Mouse (Mus musculus): ENCODE results near the gene Stk10. TPM values are rescaled to one million over a fixed set of nuclear protein-coding genes. Genes with fewer than 3 reads are reported as not detected.

The Stk10 gene
- polyA plus RNA-seq, 1 experiment: 30.0 TPM

DNA sequence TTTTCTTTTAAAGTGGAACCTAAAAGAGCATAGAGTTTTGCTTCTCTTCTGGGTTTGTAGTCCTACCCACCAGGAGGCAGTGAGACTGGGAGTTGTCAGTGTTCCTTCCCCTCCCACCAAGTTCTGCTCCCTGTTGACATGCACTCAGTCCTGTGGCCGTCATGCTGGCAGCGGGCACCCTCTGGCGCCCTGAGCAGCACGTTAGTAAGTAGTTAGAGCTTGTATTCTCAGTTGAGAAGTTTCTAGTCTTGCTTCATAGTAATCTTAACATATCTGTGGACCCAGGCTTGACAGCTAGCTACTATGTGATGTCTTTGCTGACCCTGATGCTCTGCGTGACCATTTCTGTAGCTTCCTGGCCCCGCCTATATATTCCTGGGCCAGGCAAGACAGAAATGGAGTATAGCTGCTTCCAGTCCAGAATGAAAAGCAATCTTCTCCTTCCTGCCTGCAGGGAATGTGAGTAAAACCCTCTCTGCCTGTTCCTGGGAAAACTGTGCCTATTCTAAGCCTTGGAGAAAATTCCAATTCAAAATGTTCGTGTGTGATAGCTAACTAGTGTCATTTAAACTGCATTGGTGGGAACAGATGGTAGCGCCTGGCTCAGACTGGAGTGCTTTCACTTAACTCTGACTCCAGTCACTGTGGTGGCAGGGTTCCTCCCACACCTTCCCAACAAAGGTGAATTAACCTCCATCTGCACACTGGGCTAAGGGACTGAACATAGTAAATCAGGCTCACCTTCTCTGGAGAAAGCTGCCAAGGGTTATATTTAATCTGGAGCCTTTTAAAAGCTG is 16.0 kb upstream of the Stk10 start:
- no peak for TF ChIP-seq GATA1 (IDR thresholded peaks at IDR 0.05; ENCODE audit: low read length)

DNA sequence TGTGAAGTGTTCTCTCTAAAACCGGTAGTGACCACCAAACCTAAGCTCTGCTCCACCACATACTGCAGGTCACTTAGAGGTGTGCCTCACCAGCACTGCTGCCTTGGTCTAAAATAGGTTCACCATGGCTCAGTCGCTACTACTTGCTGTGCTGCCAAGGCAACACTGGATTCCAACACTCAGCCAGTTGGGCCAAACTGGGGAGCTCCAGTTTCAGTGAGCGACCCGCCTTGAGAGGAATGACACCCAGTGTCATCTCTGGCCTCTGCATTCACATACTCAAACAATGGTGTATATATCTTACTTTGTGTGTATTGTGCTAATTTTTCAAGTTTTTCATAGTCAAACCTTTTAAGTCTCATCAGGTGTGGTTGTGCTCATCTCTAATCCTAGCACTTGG is 14.3 kb upstream of the Stk10 start:
- TF ChIP-seq GATA1 (IDR thresholded peaks at IDR 0.05; ENCODE audit: low read length): no peak

DNA sequence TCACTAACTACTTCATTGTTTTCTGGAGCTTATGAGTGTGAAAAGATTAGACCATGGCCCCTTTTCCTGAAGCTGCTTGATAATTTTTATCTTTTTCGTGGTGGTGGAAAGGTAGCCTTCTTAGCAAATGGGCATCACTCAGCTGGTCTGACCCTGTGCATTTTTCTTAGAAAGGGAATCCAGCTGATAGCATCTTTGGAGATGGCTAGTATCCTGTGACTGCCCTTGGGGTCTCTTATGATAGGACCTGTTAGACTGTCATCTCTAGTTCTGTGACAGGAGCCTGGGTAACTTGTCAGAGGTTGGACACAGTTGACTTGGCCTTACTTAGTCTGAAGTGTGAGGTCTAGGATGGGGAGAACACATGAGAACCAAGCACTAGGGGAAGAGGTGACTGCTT is 13.8 kb upstream of the Stk10 start:
- TF ChIP-seq GATA1 (IDR thresholded peaks at IDR 0.05; ENCODE audit: low read length): no peak

DNA sequence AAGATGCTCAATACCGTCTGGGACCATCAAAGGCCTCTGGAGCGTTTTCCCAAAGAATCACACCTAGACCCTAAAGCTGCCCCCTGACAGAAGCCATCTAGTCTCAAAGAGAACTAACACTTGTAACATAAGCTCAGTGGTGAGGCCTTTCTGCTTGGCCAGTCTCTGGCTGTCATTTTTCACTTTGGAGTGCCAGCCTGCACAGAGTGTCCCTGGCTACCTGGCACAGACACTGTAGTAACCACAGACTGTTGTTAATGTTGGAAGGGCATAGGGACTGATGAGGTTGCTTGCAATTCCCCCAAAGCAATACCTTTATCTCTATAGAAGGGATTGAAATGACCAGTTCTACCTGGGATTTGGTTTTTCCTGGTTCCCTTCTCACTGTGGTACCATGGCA is 11.9 kb upstream of the Stk10 start:
- no peak for TF ChIP-seq GATA1 (IDR thresholded peaks at IDR 0.05; ENCODE audit: low read length)

DNA sequence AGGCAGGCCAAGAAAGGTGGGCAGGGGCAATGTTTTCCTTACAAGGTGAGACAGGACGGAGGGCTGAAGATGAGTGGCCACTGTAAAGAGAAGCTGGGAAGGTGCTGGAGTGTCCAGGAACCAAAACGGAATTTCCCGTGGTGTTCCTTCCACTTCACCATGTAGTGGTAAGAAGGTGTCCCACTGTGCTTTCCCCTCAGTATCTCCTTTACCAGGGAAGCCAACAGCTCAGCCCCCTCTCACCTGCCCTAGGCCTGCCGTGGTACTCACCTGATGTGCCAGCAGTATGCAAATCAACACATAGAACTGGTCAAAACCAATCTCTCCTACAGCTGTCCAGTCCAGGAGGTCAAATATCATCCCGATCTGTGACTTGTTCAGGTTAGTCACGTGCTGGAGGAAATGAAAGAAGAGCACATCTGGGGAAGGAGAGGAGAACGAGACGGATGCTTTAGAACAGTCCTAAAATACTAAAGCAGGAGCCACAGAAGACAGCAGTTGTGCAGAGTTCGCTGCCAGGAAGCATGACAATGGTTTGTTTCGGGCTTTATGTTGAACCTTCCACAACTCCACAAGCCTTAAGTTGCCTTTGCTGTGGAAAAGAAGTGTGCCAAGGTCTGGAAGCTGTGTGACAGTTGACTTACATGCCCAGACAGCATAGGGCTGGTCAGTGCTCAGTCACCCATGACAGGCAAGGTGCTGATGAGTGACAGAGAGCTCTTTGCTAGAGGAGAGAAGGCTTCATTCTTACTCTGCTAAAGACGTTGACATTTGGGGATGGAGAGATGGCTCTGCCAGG is 8.8 kb upstream of the Stk10 start:
- no peak for TF ChIP-seq GATA1 (IDR thresholded peaks at IDR 0.05; ENCODE audit: low read length)

DNA sequence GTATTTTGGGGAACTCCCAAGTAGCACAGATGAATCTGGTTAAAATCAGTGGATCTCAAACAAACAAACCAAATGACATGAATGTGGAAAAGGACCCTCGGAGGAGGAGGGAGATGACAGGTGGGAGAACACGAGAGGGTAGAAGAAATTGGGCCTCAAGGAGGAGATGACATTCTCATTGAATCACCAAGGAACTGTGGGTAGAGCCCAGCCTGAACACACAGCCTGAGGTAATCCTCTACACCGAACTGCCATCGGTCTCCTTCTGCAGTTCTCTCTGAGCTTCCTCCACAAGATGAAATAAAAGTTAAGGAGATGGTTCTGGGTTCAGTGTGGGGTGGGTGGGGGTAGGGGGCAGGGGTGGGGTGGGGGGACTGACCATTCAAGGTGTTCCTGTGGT is 6.1 kb upstream of the Stk10 start:
- no peak for TF ChIP-seq GATA1 (IDR thresholded peaks at IDR 0.05; ENCODE audit: low read length)

DNA sequence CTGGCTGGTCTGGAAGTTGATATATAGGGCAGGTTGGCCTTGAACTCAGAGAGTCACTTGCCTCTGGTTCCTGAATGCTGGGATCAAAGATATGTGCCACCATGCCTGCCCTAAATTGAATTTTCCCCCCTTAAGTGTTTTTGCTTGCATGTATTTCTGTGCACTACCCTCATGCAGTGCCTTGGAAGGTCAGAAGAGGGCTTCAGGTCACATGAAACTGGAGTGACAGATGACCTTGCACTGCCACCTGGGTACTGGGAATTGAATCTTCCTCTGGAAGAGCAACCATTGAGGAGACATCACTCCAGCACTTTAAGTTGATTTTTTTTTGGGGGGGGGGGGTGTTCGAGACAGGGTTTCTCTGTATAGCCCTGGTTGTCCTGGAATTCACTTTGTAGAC is 3.0 kb upstream of the Stk10 start:
- TF ChIP-seq GATA1 (IDR thresholded peaks at IDR 0.05; ENCODE audit: low read length): no peak

DNA sequence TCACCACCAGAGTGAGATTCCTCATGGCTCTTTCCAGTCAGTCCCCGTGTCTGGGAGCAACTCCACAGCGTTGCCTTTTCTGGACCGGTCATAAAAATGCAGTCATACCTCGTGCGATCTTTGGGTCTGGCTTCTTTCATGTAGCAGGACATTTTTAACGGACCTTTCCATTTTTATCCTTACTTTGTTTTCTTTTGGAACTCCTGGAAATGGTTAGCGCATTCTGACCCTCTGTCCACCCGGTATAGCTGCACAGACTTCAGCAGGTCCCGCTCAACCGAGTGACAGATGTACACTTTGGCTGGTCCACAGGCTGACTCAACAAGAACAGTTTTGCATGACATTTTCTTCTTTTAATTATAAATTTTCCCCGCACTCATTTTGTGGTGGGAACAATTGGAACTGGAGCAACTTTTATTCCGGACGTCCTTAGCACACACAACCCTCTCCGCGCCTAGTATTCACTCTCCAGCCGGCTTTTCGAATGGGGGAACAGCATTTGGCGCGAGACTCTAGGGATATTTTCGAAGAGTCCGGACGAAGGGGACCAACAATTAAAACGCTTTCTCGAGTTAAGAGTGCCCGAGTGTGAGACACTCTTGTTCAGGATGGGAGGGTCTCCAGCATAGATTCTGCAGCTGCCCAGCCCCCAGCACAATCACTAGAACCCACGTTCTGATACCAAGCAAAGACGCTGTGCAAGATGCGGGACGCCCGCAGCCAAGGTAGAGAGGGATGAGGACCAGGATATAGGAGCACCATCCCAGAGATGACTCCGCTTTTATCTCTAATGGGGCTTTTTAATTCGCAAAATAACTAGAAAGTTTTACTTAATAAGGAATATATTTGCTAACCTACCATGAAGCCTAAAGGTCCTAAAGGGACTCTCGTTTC is 987 bp upstream of the Stk10 start, which contains the start of gene Efcab9:
Efcab9 (minus strand) TSS at position 211 of the 894 bp plus-strand sequence.
- no peak for TF ChIP-seq GATA1 (IDR thresholded peaks at IDR 0.05; ENCODE audit: low read length)

DNA sequence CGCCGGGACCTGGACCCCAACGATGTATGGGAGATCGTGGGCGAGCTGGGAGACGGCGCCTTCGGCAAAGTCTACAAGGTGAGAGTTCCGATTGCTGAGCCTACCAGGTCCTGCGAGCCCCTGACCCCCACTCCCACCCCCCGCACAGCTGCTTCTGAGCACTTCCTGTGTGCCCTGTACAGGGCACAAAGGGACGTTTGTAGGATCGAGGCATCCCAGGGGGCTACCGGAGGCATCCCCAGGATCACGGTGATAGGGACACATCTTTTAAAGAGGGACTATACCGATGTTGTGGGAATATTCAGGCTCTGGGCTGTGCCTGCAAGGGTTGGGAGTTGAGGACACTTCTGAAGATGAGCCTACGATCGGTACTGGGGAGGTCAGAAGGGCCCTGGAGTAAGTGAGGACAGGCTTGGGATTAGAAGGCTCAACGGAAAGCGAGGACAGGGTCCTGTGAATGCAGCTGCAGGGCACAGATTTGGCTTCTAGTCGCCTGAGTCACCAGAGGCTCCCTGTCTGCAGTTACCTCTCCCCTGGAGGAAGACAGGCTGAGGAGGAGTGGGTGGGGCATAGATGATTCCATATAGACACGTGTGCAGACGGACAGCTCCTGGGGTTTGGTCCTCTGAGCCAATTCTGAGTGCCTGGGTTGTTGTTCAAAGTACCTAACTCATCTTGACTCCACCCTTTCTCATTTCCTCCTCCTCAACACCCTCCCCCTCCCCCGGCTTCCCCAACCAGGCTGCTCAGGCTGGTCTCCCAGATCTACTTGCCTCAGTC is 567 bp downstream of the Stk10 start:
- no peak for TF ChIP-seq GATA1 (IDR thresholded peaks at IDR 0.05; ENCODE audit: low read length)

DNA sequence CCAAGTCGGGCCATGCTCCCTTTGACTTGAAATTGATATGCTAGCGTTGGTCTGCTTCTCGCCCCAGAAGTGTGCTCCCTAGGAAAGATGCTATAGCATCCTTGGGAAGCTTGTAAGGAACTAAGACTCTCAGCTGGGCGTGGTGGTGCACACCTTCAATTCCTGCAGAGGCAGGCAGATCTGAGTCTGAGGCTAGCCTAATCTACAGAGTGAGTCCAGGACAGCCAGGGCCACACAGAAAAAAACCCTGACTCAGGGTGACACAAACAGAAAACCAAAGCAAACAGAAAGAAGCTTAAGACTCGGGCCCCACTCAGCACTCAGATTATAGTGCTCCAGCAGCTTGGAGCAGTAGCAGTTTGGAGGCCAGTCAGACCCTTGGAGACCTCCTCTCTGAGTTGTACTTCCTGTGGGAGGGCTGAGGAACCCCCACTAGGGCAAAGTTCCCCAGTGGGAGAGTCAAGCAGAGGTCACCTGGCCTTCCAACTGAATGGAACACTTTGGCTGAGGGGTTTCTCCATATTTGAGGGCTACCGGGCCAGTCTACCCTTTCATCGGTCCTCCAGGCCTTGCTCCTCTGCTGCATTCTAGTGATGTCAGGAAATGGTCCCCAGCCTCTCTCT is 1.5 kb downstream of the Stk10 start:
- TF ChIP-seq GATA1 (IDR thresholded peaks at IDR 0.05; ENCODE audit: low read length): no peak

DNA sequence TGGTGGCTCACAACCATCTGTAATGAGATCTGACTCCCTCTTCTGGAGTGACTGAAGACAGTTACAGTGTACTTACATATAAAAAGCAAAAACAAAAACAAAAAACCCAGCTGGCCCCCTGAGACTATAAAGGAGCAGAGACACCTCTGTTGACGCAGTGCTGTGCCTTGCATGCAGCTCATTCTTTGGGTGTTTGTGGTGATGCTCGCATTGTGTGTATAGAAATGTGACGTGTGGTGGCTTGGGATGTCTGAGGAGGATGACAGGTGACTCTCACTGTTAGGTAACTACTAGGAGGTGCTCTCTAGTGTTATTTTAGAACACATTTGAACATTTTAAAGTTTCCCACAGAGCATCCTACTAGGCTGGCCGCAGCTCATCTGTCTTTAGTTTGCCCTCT is 2.5 kb downstream of the Stk10 start:
- no peak for TF ChIP-seq GATA1 (IDR thresholded peaks at IDR 0.05; ENCODE audit: low read length)

DNA sequence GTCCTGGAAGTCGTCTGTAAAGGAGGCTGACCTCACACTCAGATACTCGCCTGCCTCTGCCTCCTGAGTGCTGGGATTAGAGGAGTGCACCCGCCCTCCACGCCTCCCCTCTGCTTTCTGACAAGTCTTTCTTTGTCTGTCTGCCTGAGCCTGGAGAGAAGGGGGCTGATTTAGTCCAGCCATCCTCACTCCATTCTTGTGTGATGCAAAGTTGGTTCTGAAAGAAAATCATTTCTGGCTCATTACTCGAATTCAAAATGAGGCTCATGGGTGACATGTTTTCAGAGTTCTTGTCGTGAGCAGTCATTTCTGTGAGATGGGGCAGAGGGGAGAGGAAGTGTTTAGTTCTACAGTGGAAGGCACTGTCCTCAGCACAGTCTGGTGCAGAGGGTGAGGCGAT is 3.8 kb downstream of the Stk10 start:
- TF ChIP-seq GATA1 (IDR thresholded peaks at IDR 0.05; ENCODE audit: low read length): no peak

DNA sequence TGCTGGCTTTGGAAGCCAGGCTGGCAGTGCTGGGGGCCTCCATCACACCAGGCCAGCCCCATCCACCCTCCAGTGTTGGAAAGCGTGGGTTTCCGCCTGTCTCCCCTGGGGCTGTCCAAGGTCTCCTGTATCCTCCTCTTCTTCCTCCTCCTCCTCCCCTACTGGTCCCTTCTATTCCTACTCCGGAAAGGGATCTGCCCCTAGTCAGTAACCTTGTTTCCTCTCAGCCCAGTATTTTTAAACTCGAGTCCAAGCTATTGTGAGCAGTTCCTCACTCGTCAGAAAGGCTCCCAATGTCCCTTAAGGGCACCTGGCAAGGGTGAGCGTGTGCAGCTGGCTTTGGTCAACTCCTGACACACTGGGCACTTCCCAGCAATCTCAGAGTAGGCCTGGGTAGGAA is 5.3 kb downstream of the Stk10 start:
- no peak for TF ChIP-seq GATA1 (IDR thresholded peaks at IDR 0.05; ENCODE audit: low read length)

DNA sequence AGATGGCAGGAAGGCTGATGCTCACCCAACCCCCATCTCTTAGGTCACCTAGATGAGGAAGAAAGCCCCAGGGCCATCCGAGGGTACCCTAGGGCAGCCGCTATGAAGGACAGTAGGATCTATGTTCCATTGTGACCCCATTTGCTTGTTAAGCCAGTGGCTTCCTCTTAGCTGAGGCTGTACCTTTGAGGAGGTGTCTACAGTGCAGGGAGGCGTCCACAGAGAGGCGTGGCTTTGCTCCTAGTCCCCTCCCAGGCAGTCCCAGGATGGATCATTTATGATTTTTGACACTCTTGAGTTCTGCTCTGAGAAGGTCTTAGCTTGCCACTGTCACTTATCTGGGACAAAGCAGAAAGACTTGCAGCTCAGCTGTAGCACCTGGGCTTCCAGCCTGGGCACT is 5.7 kb downstream of the Stk10 start:
- no peak for TF ChIP-seq GATA1 (IDR thresholded peaks at IDR 0.05; ENCODE audit: low read length)

DNA sequence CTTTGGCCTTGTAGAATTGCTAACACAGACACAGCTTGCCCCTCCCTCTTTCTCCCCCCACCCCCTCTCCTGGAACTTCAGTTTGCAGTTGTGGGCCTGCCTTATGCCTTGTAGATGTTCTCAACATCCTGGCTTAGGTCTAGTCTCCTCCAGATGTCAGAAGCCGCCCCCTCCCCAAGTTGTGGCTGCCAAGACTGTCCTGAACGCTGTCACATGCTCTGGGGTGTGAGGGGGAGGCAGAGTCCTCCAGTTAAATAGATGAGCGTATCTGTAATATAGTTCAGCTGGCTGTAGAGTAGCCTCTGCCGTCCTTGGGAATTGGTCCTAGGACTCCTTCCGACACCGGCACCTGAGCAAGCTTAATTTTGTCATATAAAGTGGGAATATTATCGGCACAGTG is 6.6 kb downstream of the Stk10 start:
- TF ChIP-seq GATA1 (IDR thresholded peaks at IDR 0.05; ENCODE audit: low read length): no peak
